Mouse (Mus musculus) hindbrain, embryonic 14.5 days (tissue): ENCODE measurements around the gene Tas1r1. TPM values are rescaled to one million over a fixed set of nuclear protein-coding genes. Genes with fewer than 3 reads are reported as not detected.

Source experiments
- ATAC-seq: fragments of 200-750 bp; cut with Nextera tagmentation; 2 replicates; pipeline ENCODE4 v1.8.0; 2017; ENCODE audit warnings: moderate number of reproducible peaks, mild to moderate bottlenecking, moderate TSS enrichment, moderate library complexity; ENCODE audit not compliant: low FRiP score
- DNase-seq: peaks from one replicate; pipeline ENCODE4 v3.0.0-alpha.2; 2015; ENCODE audit warnings: low spot score
- H3K27ac ChIP-seq: fragments of 300-500 bp; sonication (generic); 2 replicates; pipeline ENCODE4 v1.5.1; 2014; ENCODE audit warnings: mild to moderate bottlenecking, moderate library complexity
- H3K27me3 ChIP-seq: fragments of 300-500 bp; sonication (generic); 2 replicates; pipeline ENCODE4 v1.6.1; 2014; ENCODE audit warnings: mild to moderate bottlenecking, low read length, mixed read lengths; ENCODE audit not compliant: control insufficient read depth, insufficient read depth
- H3K36me3 ChIP-seq: fragments of 300-500 bp; sonication (generic); replicated peaks from 2 replicates; pipeline ENCODE4 v1.6.1; 2014; ENCODE audit not compliant: control insufficient read depth, insufficient read depth
- H3K4me1 ChIP-seq: fragments of 300-500 bp; sonication (generic); replicated peaks from 2 replicates; pipeline ENCODE4 v1.6.1; 2014; ENCODE audit warnings: antibody characterized with exemption, low read length, mixed read lengths; ENCODE audit not compliant: control insufficient read depth, insufficient read depth
- H3K4me2 ChIP-seq: fragments of 300-500 bp; sonication (generic); replicated peaks from 2 replicates; pipeline ENCODE4 v1.6.1; 2014; ENCODE audit warnings: mild to moderate bottlenecking, moderate library complexity
- H3K4me3 ChIP-seq: fragments of 300-500 bp; sonication (generic); replicated peaks from 2 replicates; pipeline ENCODE4 v1.5.1; 2014; ENCODE audit warnings: mild to moderate bottlenecking, low read length
- H3K9ac ChIP-seq: fragments of 300-500 bp; sonication (generic); 2 replicates; pipeline ENCODE4 v1.6.1; 2014
- H3K9me3 ChIP-seq: fragments of 300-500 bp; sonication (generic); 2 replicates; pipeline ENCODE4 v1.6.1; 2016; ENCODE audit warnings: low read length; ENCODE audit not compliant: control insufficient read depth
- WGBS: fragments of 180-500 bp; shearing (Covaris S2); extraction: QIAGEN DNeasy Blood & Tissue Kit; methylation state at CpG from one replicate; pipeline ENCODE4 v1.1.7; 2014; 5-methylcytosine and 5-hydroxymethylcytosine counted together
- polyA plus RNA-seq: library from polyadenylated mRNA; unstranded; fragments of >200 nt; fragmentation: Nextera tagmentation; extraction: Ambion mirVana; gene quantifications from 2 replicates; pipeline ENCODE4 v1.2.1, GENCODE M21; 2014

Gene Tas1r1
- polyA plus RNA-seq, 1 experiment from 2014 or later: 1.0 TPM

- WGBS: 1% methylated on average over 14 of the region's 14 CpGs
- no peak for DNase-seq
- Histone ChIP-seq H3K4me3 (peak overlapping the region; percentile 65), H3K4me2 (peak overlapping the region; percentile 100), H3K36me3 (no peaks in the 10 kb centered on the region), H3K9ac (peak overlapping the region; percentile 67), H3K4me1 (peaks cover 29% of the 10 kb centered on the region), H3K9me3 (no peaks in the 10 kb centered on the region), H3K27me3 (peaks cover 37% of the 10 kb centered on the region), H3K27ac (0 out of 2 replicates have a peak overlapping the region, but pooled peaks have one; percentile 39)
- ATAC-seq: no peak
Measured at GRCm38 (mm10) chr4:152008148-152008500, 30.2 kb downstream of the Tas1r1 start.

- ATAC-seq (no peak), DNase-seq (no peak)
- WGBS: 7% methylated on average over 8 of the region's 8 CpGs
- no peaks in the 10 kb centered on the region for H3K9me3 ChIP-seq
- H3K36me3 ChIP-seq: no peaks in the 10 kb centered on the region
- 0 out of 2 replicates have a peak overlapping the region, but pooled peaks have one; percentile 67 for H3K9ac ChIP-seq
- peaks cover 29% of the 10 kb centered on the region for H3K4me1 ChIP-seq
- peaks cover 37% of the 10 kb centered on the region for H3K27me3 ChIP-seq
- H3K4me2 ChIP-seq: peak overlapping the region; percentile 100
- H3K27ac ChIP-seq: 0 out of 2 replicates have a peak overlapping the region, but pooled peaks have one; percentile 39
- peak overlapping the region; percentile 65 for H3K4me3 ChIP-seq
Measured at GRCm38 (mm10) chr4:152007481-152008147, 30.8 kb downstream of the Tas1r1 start.

GRCm38 (mm10) chr4:152006812-152007211, 31.6 kb downstream of the Tas1r1 start:
- Histone ChIP-seq H3K9ac (no peak overlapping the region), H3K36me3 (no peaks in the 10 kb centered on the region), H3K9me3 (no peaks in the 10 kb centered on the region), H3K27me3 (peaks cover 37% of the 10 kb centered on the region), H3K27ac (no peak overlapping the region), H3K4me1 (peaks cover 29% of the 10 kb centered on the region), H3K4me2 (no peak overlapping the region), H3K4me3 (no peak overlapping the region)
- WGBS: 21% methylated on average over 3 of the region's 3 CpGs
- DNase-seq (no peak), ATAC-seq (no peak)

- H3K9ac ChIP-seq: no peak overlapping the region
- no peaks in the 10 kb centered on the region for H3K9me3 ChIP-seq
- WGBS: 79% methylated on average over 6 of the region's 6 CpGs
- peaks cover 27% of the 10 kb centered on the region for H3K4me1 ChIP-seq
- DNase-seq (no peak), ATAC-seq (no peak)
- H3K27me3 ChIP-seq: peaks cover 34% of the 10 kb centered on the region
- no peaks in the 10 kb centered on the region for H3K36me3 ChIP-seq
- H3K4me2 ChIP-seq: no peak overlapping the region
- H3K4me3 ChIP-seq: no peak overlapping the region
- no peak overlapping the region for H3K27ac ChIP-seq
Measured at GRCm38 (mm10) chr4:152006137-152006536, 32.2 kb downstream of the Tas1r1 start.

GRCm38 (mm10) chr4:152002063-152002462, 36.3 kb downstream of the Tas1r1 start:
- 96% methylated on average over 3 of the region's 3 CpGs for WGBS

GRCm38 (mm10) chr4:152001335-152001734, 37.0 kb downstream of the Tas1r1 start:
- H3K4me3 ChIP-seq: no peak overlapping the region
- H3K9me3 ChIP-seq: no peaks in the 10 kb centered on the region
- H3K27ac ChIP-seq: no peak overlapping the region
- H3K36me3 ChIP-seq: no peaks in the 10 kb centered on the region
- no peak overlapping the region for H3K9ac ChIP-seq
- DNase-seq (no peak), ATAC-seq (no peak)
- WGBS: 68% methylated on average over 4 of the region's 4 CpGs
- peaks cover 2% of the 10 kb centered on the region for H3K27me3 ChIP-seq
- H3K4me2 ChIP-seq: no peak overlapping the region
- H3K4me1 ChIP-seq: peaks cover 9% of the 10 kb centered on the region

More at GRCm38 (mm10) chr4:152002063-152002462, 36.3 kb downstream of the Tas1r1 start:
- Histone ChIP-seq H3K27me3 (peaks cover 10% of the 10 kb centered on the region), H3K36me3 (no peaks in the 10 kb centered on the region), H3K27ac (no peak overlapping the region), H3K4me3 (no peak overlapping the region), H3K4me1 (peaks cover 7% of the 10 kb centered on the region), H3K9me3 (no peaks in the 10 kb centered on the region), H3K4me2 (no peak overlapping the region), H3K9ac (no peak overlapping the region)
- no peak for DNase-seq
- no peak for ATAC-seq

GRCm38 (mm10) chr4:152000906-152001305, 37.5 kb downstream of the Tas1r1 start:
- Histone ChIP-seq H3K36me3 (no peaks in the 10 kb centered on the region), H3K27ac (no peak overlapping the region), H3K4me1 (peaks cover 9% of the 10 kb centered on the region), H3K9ac (no peak overlapping the region), H3K9me3 (no peaks in the 10 kb centered on the region), H3K4me3 (no peak overlapping the region), H3K27me3 (no peaks in the 10 kb centered on the region), H3K4me2 (no peak overlapping the region)
- DNase-seq (no peak), ATAC-seq (no peak)
- WGBS: 44% methylated on average over 4 of the region's 4 CpGs

GRCm38 (mm10) chr4:151999481-151999880, 38.9 kb downstream of the Tas1r1 start:
- no peak overlapping the region for H3K27ac ChIP-seq
- no peaks in the 10 kb centered on the region for H3K36me3 ChIP-seq
- no peaks in the 10 kb centered on the region for H3K9me3 ChIP-seq
- no peaks in the 10 kb centered on the region for H3K27me3 ChIP-seq
- DNase-seq: no peak
- WGBS: 66% methylated on average over 3 of the region's 3 CpGs
- no peak overlapping the region for H3K4me2 ChIP-seq
- ATAC-seq: no peak
- peaks cover 9% of the 10 kb centered on the region for H3K4me1 ChIP-seq
- no peak overlapping the region for H3K4me3 ChIP-seq
- H3K9ac ChIP-seq: no peak overlapping the region

- 78% methylated on average over 3 of the region's 3 CpGs for WGBS
- ATAC-seq: no peak
- H3K4me1 ChIP-seq: peaks cover 18% of the 10 kb centered on the region
- peak overlapping the region; percentile 59 for H3K4me2 ChIP-seq
- peaks cover 10% of the 10 kb centered on the region for H3K36me3 ChIP-seq
- no peaks in the 10 kb centered on the region for H3K9me3 ChIP-seq
- H3K27ac ChIP-seq: no peak overlapping the region
- DNase-seq: no peak
- peak overlapping the region; percentile 77; the same call in 1 of the 2 replicates for H3K9ac ChIP-seq
- no peaks in the 10 kb centered on the region for H3K27me3 ChIP-seq
- H3K4me3 ChIP-seq: 0 out of 2 replicates have a peak overlapping the region, but pooled peaks have one; percentile 99
Measured at GRCm38 (mm10) chr4:151997701-151998100, 40.7 kb downstream of the Tas1r1 start.

- Histone ChIP-seq H3K4me2 (peak overlapping the region; percentile 59), H3K27ac (peak overlapping the region; percentile 87), H3K9me3 (no peaks in the 10 kb centered on the region), H3K9ac (peak overlapping the region; percentile 77), H3K27me3 (no peaks in the 10 kb centered on the region), H3K4me3 (peak overlapping the region; percentile 99), H3K4me1 (peaks cover 18% of the 10 kb centered on the region), H3K36me3 (peaks cover 18% of the 10 kb centered on the region)
- DNase-seq: no peak
- 7% methylated on average over 13 of the region's 13 CpGs for WGBS
- ATAC-seq: no peak
Measured at GRCm38 (mm10) chr4:151996951-151997222, 41.5 kb downstream of the Tas1r1 start.
